Mouse (Mus musculus) cerebellum, adult 2 months (tissue): ENCODE results near the gene Cend1. TPM values are rescaled to one million over a fixed set of nuclear protein-coding genes. Genes with fewer than 3 reads are reported as not detected.

Source experiments
- DNase-seq, 2 experiments: peaks; one replicate each; pipeline ENCODE4 v3.0.0; 2021
- H3K27ac ChIP-seq: fragments of 200-500 bp; 2 replicates; pipeline ENCODE4 v1.5.1; 2012; ENCODE audit warnings: low read length, control low read depth, inconsistent platforms; ENCODE audit not compliant: insufficient read depth
- H3K27me3 ChIP-seq: fragments of 200-500 bp; 2 replicates; pipeline ENCODE4 v1.6.1; 2012; ENCODE audit warnings: inconsistent platforms, mild to moderate bottlenecking, low read length, moderate library complexity; ENCODE audit not compliant: control insufficient read depth, insufficient read depth
- H3K4me1 ChIP-seq: fragments of 200-500 bp; 2 replicates; pipeline ENCODE4 v1.6.1; 2011; ENCODE audit warnings: low read length; ENCODE audit not compliant: control insufficient read depth, insufficient read depth
- H3K4me3 ChIP-seq: fragments of 200-500 bp; replicated peaks from 2 replicates; pipeline ENCODE3; 2011; ENCODE audit warnings: mild to moderate bottlenecking, low read depth, low read length, control low read depth; ENCODE audit not compliant: insufficient read depth
- CTCF ChIP-seq: fragments of 200-500 bp; IDR thresholded peaks from 2 replicates; pipeline ENCODE4 v1.5.1; 2011; ENCODE audit warnings: low read depth, mild to moderate bottlenecking, control low read depth, low read length, moderate library complexity, borderline replicate concordance; ENCODE audit not compliant: insufficient read depth
- POLR2A ChIP-seq: fragments of 200-500 bp; IDR thresholded peaks from 2 replicates; pipeline ENCODE4 v1.6.1; 2011; ENCODE audit warnings: low read length, control low read depth, borderline replicate concordance; ENCODE audit not compliant: insufficient read depth
- WGBS: fragments of 180-500 bp; shearing (Covaris S2); methylation state at CpG from one replicate; pipeline ENCODE4 v1.1.7; 2018; 5-methylcytosine and 5-hydroxymethylcytosine counted together
- polyA plus RNA-seq: library from polyadenylated mRNA; depleted of rRNA; stranded (reverse); fragments of >200 nt; gene quantifications from 2 replicates; pipeline ENCODE4 v1.2.3, GENCODE M21; 2012

The Cend1 gene
- polyA plus RNA-seq, 1 experiment, result 402 TPM

- no peaks in the 10 kb centered on the region for H3K27me3 ChIP-seq
- no peak for TF ChIP-seq CTCF
- TF ChIP-seq POLR2A, result no peak
- no peak overlapping the region for H3K27ac ChIP-seq
- peak overlapping the region; percentile 32 for H3K4me3 ChIP-seq
- peaks cover 50% of the 10 kb centered on the region for H3K4me1 ChIP-seq
- 37% methylated on average over 5 of the region's 5 CpGs for WGBS
- no peak for DNase-seq
Observed at GRCm38 (mm10) chr7:141462333-141462821, 33.1 kb upstream of the Cend1 start.

DNA sequence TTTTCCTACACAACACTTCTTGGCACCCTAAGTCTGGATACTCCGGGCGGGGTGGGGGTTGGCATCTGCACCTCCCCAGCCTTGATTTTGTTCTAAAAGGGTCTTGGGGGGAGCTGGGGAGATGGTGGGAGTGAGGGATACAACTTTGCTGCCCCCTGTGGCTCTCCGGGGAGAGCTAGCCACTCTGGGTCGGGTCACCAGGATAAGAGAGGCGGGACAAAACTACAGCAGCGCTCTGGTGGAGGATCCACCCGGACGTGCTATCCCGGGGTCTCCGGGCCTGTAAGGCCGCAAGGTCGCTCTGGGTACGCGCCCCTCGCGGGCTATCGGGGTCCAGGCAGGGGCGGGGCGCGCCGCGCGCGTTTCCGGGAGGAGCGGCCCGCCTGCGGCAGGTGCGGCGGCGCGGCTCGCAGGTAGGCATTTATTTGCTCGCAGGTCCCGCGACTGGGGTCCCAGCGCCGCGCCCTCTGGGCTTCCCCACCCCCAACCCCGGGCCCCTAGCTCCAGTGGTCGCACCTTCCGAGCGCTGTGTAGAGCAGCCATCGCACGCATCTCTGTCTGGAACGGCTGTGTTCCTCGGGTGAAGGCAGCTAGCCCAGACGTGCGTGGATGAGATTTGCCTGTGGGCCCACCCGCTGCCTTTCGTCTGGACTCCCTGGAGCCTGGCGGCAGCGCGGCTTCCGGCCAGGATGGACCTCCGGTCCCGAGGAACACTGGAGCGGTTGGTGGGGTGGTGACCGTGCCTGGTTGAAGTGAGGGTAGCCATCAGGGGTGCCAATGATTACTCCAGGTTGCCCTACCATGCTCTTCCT is 32.4 kb upstream of the Cend1 start:
- 4% methylated on average over 53 of the region's 59 CpGs for WGBS
- TF ChIP-seq POLR2A, result no peak
- no peak for TF ChIP-seq CTCF

DNA sequence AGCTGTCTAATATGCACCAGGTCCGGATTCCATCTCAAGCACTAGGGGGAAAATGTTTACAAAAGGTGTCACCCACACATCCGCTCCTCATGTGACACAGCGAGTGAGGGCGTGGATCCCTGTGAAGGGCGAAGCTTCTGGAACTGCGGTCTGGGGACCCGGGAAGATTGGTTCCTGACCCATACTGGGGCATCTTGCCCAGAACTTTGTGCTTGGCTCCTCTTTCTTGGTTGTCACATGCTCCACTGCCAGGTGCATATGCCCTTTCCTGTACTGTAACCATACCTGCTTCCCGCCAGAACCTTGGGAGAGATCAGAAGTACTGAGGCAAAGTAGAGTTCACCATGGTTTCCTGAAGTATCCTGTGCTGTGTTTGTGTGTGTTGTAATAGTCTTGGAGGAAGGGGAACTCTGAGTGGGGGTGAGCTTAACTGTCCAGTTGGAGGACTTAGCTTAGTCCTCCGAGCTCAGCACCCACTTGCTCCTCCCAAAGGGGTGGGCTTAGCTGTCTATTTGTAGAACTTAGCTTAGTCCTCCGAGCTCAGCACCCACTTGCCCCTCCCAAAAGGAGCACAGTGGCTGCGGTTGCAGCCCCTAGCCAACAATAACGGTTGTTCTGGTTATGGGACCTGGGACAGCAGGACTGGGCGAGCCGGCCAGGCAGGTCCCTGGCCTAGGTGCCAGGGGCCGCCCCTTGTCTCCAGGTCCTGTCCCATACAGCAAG is 31.3 kb upstream of the Cend1 start, which contains the start of gene Cracr2b:
TSS of gene Cracr2b (plus strand) at position 704 of the 723 bp plus-strand sequence.
- Histone ChIP-seq H3K4me3 (peak within 1 kb of the TSS; percentile 32), H3K27ac (peak within 1 kb of the TSS; percentile 49; the same call in 1 of the 2 replicates), H3K27me3 (no peaks in the 10 kb centered on the region), H3K4me1 (peaks cover 58% of the 10 kb centered on the region)
- 68% methylated on average over 15 of the region's 15 CpGs for WGBS
- TF ChIP-seq CTCF (no peak), POLR2A (no peak)
- DNase-seq, result peak in 1 of 2 experiments; percentile 47

More for the DNA sequence above, 32.4 kb upstream of the Cend1 start:
- Histone ChIP-seq H3K4me1 (peaks cover 53% of the 10 kb centered on the region), H3K27me3 (no peaks in the 10 kb centered on the region), H3K27ac (no peak overlapping the region), H3K4me3 (peak overlapping the region; percentile 32)
- DNase-seq, result no peak

GRCm38 (mm10) chr7:141460001-141460390 is 30.7 kb upstream of the Cend1 start:
- WGBS, result 43% methylated on average over 5 of the region's 5 CpGs
- no peak for DNase-seq
- TF ChIP-seq CTCF (no peak), POLR2A (no peak)
- H3K27ac ChIP-seq, result peak overlapping the region; percentile 49; the same call in 1 of the 2 replicates
- no peaks in the 10 kb centered on the region for H3K27me3 ChIP-seq
- peaks cover 58% of the 10 kb centered on the region for H3K4me1 ChIP-seq
- no peak overlapping the region for H3K4me3 ChIP-seq

- peak; percentile 82 to 84 for DNase-seq
- Histone ChIP-seq H3K4me1 (peaks cover 62% of the 10 kb centered on the region), H3K27ac (peak overlapping the region; percentile 49), H3K27me3 (no peaks in the 10 kb centered on the region), H3K4me3 (no peak overlapping the region)
- 18% methylated on average over 17 of the region's 17 CpGs for WGBS
- TF ChIP-seq POLR2A (no peak), CTCF (0 out of 2 replicates have a peak, but pooled peaks have one; percentile 12)
Observed at GRCm38 (mm10) chr7:141459301-141459711, 30.0 kb upstream of the Cend1 start.

- no peak for TF ChIP-seq POLR2A
- no peak for TF ChIP-seq CTCF
- no peak for DNase-seq
- peaks cover 62% of the 10 kb centered on the region for H3K4me1 ChIP-seq
- H3K27ac ChIP-seq, result peak overlapping the region; percentile 49
- WGBS, result 81% methylated on average over 11 of the region's 11 CpGs
- no peaks in the 10 kb centered on the region for H3K27me3 ChIP-seq
- H3K4me3 ChIP-seq, result no peak overlapping the region
Observed at GRCm38 (mm10) chr7:141458661-141459060, 29.4 kb upstream of the Cend1 start.

DNA sequence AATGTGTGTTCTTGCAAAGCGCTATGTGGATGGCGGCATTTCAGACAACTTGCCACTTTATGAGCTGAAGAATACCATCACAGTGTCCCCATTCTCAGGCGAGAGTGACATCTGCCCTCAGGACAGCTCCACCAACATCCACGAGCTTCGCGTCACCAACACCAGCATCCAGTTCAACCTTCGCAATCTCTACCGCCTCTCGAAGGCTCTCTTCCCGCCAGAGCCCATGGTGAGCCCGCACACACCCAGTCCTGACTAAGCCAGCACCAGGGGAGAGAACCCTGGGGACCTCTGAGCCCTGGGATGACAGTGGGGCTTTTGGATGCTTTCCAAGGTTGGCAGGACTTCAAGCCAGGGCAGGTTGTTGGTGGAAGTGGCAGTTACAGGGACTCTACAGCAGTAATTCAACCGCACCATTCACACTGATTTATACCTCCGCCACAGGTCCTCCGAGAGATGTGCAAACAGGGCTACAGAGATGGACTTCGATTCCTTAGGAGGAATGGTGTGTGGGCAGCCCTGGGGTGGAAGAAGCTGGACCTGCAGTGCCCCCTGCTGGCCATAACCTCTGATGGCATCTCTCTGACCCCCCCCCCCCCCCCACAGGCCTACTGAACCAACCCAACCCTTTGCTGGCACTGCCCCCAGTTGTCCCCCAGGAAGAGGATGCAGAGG is 28.8 kb upstream of the Cend1 start:
- Histone ChIP-seq H3K27ac (peak overlapping the region; percentile 12; the same call in 1 of the 2 replicates), H3K4me3 (no peak overlapping the region), H3K4me1 (peaks cover 62% of the 10 kb centered on the region), H3K27me3 (no peaks in the 10 kb centered on the region)
- peak; percentile 55 to 65 for DNase-seq
- WGBS, result 63% methylated on average over 15 of the region's 15 CpGs
- TF ChIP-seq POLR2A (no peak), CTCF (peak; percentile 63)
